Mouse (Mus musculus) embryonic fibroblast, embryonic 13.5 days (primary cell): ENCODE results near the gene Fads3. TPM values are rescaled to one million over a fixed set of nuclear protein-coding genes. Genes with fewer than 3 reads are reported as not detected.

Experiments used
- H3K27ac ChIP-seq: 2 replicates; pipeline ENCODE4 v1.5.1; 2012; ENCODE audit warnings: low read length, control low read depth, inconsistent platforms; ENCODE audit not compliant: insufficient read depth
- H3K4me1 ChIP-seq: 2 replicates; pipeline ENCODE4 v1.6.1; 2011; ENCODE audit warnings: low read length; ENCODE audit not compliant: control insufficient read depth, insufficient read depth
- H3K4me3 ChIP-seq: 2 replicates; pipeline ENCODE4 v1.5.1; 2011; ENCODE audit warnings: mild to moderate bottlenecking, control low read depth, low read length; ENCODE audit not compliant: insufficient read depth
- CTCF ChIP-seq: IDR thresholded peaks from 2 replicates; pipeline ENCODE4 v1.5.1; 2011; ENCODE audit warnings: mild to moderate bottlenecking, control low read depth, low read length, moderate library complexity, borderline replicate concordance; ENCODE audit not compliant: insufficient read depth
- POLR2A ChIP-seq: IDR thresholded peaks from 2 replicates; pipeline ENCODE4 v1.6.1; 2011; ENCODE audit warnings: low read depth, mild to moderate bottlenecking, control low read depth, low read length, moderate library complexity
- polyA plus RNA-seq: library from polyadenylated mRNA; stranded (reverse); fragments of >200 nt; gene quantifications from 2 replicates; pipeline ENCODE4 v1.2.4, GENCODE M21; 2011; ENCODE audit warnings: low read depth; ENCODE audit not compliant: missing spikeins, insufficient read length

The Fads3 gene
- polyA plus RNA-seq, 1 experiment, result 115 TPM

DNA sequence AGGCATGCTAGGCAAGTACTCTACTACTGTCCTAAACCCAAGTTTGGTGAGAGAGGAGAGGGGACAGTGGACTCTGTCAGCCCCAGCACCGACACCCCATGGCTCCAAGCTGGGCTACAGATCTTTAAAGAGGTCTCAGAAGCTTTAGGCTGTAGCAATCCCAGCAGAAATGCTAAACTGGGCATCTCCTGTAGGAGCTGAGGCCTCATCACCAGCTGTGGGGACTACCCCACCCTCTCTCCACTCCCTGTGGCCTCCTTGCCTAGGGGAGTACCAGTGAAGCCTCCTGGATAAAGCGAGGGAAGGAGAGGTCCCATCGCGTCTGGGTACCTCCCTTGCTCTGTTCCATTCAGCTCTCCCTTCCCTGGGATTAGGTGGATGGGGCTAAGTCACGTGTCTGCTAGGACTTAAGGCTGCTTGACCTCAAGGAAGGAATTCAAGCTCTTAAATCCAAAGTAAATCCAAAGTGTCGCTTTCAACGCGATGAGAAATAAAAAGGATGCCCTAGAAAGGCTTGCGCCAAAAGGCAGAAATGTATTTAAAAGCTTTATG is 17.6 kb downstream of the Fads3 start:
- no peak overlapping the region for H3K27ac ChIP-seq
- no peak overlapping the region for H3K4me3 ChIP-seq
- no peaks in the 10 kb centered on the region for H3K4me1 ChIP-seq
- no peak for TF ChIP-seq CTCF
- no peak for TF ChIP-seq POLR2A

- TF ChIP-seq CTCF (peak; percentile 83; the same call in 1 of the 2 replicates), POLR2A (no peak)
- H3K4me1 ChIP-seq, result no peaks in the 10 kb centered on the region
- no peak overlapping the region for H3K4me3 ChIP-seq
- H3K27ac ChIP-seq, result no peak overlapping the region
Measured at GRCm38 (mm10) chr19:10059911-10060567, 18.7 kb downstream of the Fads3 start.

DNA sequence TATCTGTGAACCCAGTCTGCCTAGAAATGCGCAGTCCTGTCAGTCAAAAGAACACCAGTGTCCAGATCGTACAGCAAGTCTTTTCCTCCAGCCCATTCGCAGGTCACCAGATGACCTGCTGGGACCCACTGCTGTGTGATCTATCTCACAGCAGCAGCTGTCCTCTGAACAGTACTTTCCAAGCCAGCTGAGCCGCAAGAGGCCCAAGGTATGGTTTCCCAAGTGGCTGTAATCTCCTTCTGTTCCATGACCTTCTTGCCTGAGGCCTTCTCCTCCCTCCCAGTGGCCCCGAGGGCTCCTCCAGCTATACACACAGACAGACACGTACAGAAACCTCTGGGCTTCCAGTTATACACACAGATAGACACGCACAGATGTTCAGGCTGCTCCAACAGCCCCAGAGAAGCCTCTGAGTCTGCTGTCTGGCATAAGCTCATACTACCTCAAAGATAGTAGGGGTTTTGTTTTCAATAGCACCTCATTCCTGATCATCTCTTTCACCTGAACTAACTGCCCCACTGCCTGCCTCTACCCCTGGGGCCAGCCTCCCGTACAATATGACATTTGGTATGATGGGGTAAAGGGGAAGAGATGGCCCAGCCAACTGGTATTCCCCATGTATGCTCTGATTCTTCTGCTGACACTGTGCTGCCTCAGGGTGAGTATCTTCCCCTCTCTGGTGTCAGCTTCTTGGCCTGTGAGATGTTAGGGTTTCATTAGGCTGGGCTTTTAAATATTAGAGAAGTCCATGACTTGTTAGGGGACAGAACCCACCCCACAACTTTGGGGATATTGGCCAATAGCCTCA is 19.6 kb downstream of the Fads3 start:
- TF ChIP-seq POLR2A (no peak), CTCF (no peak)
- no peaks in the 10 kb centered on the region for H3K4me1 ChIP-seq
- H3K4me3 ChIP-seq, result no peak overlapping the region
- no peak overlapping the region for H3K27ac ChIP-seq

DNA sequence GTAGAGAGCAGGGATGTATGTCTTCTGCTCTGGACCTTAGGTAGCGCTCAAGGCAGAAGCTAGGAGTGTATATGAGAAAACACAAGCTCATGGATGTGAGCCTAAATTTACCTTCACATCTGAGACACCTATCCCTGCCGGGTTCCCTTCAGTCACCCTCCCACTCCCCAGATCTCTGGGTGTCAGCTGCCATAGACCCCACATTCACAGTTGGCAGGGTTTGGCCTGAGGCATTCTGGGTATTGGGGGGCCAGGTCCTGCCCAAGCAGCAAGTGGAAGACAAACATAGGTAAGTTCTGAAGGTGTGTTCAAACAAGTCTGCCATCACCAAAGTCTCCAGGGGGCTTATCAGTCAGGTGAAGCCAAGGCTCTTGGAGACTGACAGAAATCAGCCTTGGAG is 20.3 kb downstream of the Fads3 start:
- H3K27ac ChIP-seq, result no peak overlapping the region
- H3K4me1 ChIP-seq, result no peaks in the 10 kb centered on the region
- no peak for TF ChIP-seq CTCF
- TF ChIP-seq POLR2A, result no peak
- H3K4me3 ChIP-seq, result no peak overlapping the region

- TF ChIP-seq POLR2A, result no peak
- TF ChIP-seq CTCF, result no peak
- Histone ChIP-seq H3K4me3 (no peak overlapping the region), H3K27ac (no peak overlapping the region), H3K4me1 (no peaks in the 10 kb centered on the region)
Measured at GRCm38 (mm10) chr19:10062292-10062691, 20.9 kb downstream of the Fads3 start.

GRCm38 (mm10) chr19:10062862-10063261 is 21.5 kb downstream of the Fads3 start:
- H3K4me3 ChIP-seq, result no peak overlapping the region

DNA sequence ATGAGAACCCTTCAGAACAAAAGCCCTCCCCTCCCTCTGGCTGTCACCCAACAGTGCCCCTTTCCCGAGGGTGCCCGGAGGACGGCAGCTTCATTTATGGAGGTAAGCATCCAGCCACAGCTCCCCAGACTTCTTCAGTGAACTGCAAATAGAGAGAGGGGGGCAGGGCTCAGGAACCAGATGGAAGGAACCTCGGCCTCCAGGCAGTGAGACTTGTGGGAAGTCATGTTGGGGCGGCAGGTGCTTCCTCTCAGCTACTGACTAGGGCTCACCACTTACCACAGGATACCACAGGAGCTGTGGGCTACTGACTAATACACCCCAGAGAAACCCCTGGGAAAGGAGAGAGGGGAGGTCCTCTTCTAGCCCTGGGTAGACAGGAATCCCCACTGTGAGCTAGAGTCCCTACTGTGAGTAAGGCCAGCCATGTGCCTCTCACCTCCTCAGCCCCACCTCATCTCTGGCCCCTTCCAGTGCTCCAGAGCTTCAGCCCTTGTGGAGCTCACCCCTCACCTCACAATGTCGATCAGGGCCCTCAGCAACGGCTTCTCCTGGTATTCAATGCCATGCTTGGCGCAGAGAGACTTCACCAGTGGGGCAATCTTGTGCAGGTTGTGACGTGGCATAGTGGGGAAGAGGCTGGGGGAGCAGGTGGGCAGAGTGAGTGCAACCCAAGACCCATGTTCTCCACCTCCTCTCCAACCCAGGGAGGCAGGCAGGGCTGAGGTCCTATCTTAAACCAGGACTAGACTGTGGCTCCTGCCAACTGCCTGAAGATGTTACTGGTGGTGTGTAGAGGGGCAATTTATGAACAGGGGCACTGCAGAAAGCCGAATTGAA is 23.0 kb downstream of the Fads3 start:
- no peak overlapping the region for H3K27ac ChIP-seq
- TF ChIP-seq CTCF (no peak), POLR2A (0 out of 2 replicates have a peak, but pooled peaks have one; percentile 5)
- H3K4me3 ChIP-seq, result no peak overlapping the region
- H3K4me1 ChIP-seq, result no peaks in the 10 kb centered on the region

More at GRCm38 (mm10) chr19:10062862-10063261, 21.5 kb downstream of the Fads3 start:
- TF ChIP-seq CTCF, result no peak
- no peak for TF ChIP-seq POLR2A
- Histone ChIP-seq H3K4me1 (no peaks in the 10 kb centered on the region), H3K27ac (no peak overlapping the region)

- TF ChIP-seq CTCF, result no peak
- no peak for TF ChIP-seq POLR2A
- Histone ChIP-seq H3K4me3 (no peak overlapping the region), H3K27ac (no peak overlapping the region), H3K4me1 (no peaks in the 10 kb centered on the region)
Measured at GRCm38 (mm10) chr19:10065465-10066188, 24.3 kb downstream of the Fads3 start.

GRCm38 (mm10) chr19:10066189-10066500 is 24.8 kb downstream of the Fads3 start:
- H3K4me3 ChIP-seq, result no peak overlapping the region
- no peaks in the 10 kb centered on the region for H3K4me1 ChIP-seq
- no peak for TF ChIP-seq POLR2A
- no peak overlapping the region for H3K27ac ChIP-seq
